Comparison of ENCODE assay signal across 8 mouse cellular contexts in genomic region chr11:83471766-83472165, GRCm38 (mm10). TPM values are rescaled to one million over a fixed set of nuclear protein-coding genes. Genes with fewer than 3 reads are reported as not detected.
DNase-seq lines count a peak whose midpoint lies in the region; ATAC-seq lines count a peak whose summit lies in the region.

No protein-coding gene starts in this region.

- ATAC-seq in hindbrain, embryonic 11.5 days (ENCODE audit: low FRiP score) = no peak
- no peak for ATAC-seq in intestine, embryonic 14.5 days (replicated peaks; ENCODE audit: low FRiP score, low TSS enrichment, low read depth)
- ATAC-seq in midbrain, embryonic 16.5 days = no peak

- H3K27me3 ChIP-seq in hindbrain, embryonic 10.5 days (ENCODE audit: insufficient read depth, poor library complexity, severe bottlenecking) = peaks cover 35% of the 10 kb centered on the region
- H3K27me3 ChIP-seq in hindbrain, embryonic 11.5 days (ENCODE audit: control insufficient read depth, insufficient read depth, low read length) = no peaks in the 10 kb centered on the region; the same call in 1 of the 2 replicates
- peaks cover 27% of the 10 kb centered on the region for H3K27me3 ChIP-seq in embryonic facial prominence, embryonic 10.5 days (replicated peaks; ENCODE audit: low read depth, poor library complexity, severe bottlenecking)
- H3K27me3 ChIP-seq in intestine, embryonic 14.5 days (replicated peaks; ENCODE audit: control insufficient read depth, insufficient read depth, low read length) = no peaks in the 10 kb centered on the region
- no peaks in the 10 kb centered on the region for H3K27me3 ChIP-seq in midbrain, embryonic 16.5 days (ENCODE audit: control insufficient read depth, insufficient read depth, low read depth, low read length)

- WGBS in hindbrain, embryonic 10.5 days = 82% methylated on average over 2 of the region's 2 CpGs
- WGBS in hindbrain, embryonic 11.5 days = 82% methylated on average over 2 of the region's 2 CpGs
- 75% methylated on average over 2 of the region's 2 CpGs for WGBS in embryonic facial prominence, embryonic 10.5 days
- WGBS in intestine, embryonic 14.5 days = 88% methylated on average over 2 of the region's 2 CpGs
- WGBS in midbrain, embryonic 16.5 days = 95% methylated on average over 2 of the region's 2 CpGs

- peak overlapping the region; percentile 97; the same call in 1 of the 2 replicates for H3K4me3 ChIP-seq in hindbrain, embryonic 10.5 days
- no peak overlapping the region for H3K4me3 ChIP-seq in hindbrain, embryonic 11.5 days (ENCODE audit: low read depth, low read length)
- peak overlapping the region; percentile 94 for H3K4me3 ChIP-seq in embryonic facial prominence, embryonic 10.5 days
- H3K4me3 ChIP-seq in intestine, embryonic 14.5 days (ENCODE audit: low read depth, low read length) = no peak overlapping the region; the same call in 1 of the 2 replicates
- H3K4me3 ChIP-seq in midbrain, embryonic 16.5 days (ENCODE audit: low read depth, low read length) = no peak overlapping the region

- no peaks in the 10 kb centered on the region for H3K9me3 ChIP-seq in hindbrain, embryonic 10.5 days
- no peaks in the 10 kb centered on the region for H3K9me3 ChIP-seq in hindbrain, embryonic 11.5 days (ENCODE audit: control insufficient read depth, low read length)
- H3K9me3 ChIP-seq in embryonic facial prominence, embryonic 10.5 days = no peaks in the 10 kb centered on the region
- H3K9me3 ChIP-seq in intestine, embryonic 14.5 days (ENCODE audit: control insufficient read depth, low read length) = no peaks in the 10 kb centered on the region
- H3K9me3 ChIP-seq in midbrain, embryonic 16.5 days (replicated peaks; ENCODE audit: control insufficient read depth, low read length, poor library complexity, severe bottlenecking) = no peaks in the 10 kb centered on the region

- H3K36me3 ChIP-seq in hindbrain, embryonic 10.5 days = peaks cover 16% of the 10 kb centered on the region
- H3K36me3 ChIP-seq in hindbrain, embryonic 11.5 days (ENCODE audit: control insufficient read depth, insufficient read depth, low read length) = no peaks in the 10 kb centered on the region
- peaks cover 10% of the 10 kb centered on the region for H3K36me3 ChIP-seq in embryonic facial prominence, embryonic 10.5 days (replicated peaks)
- peaks cover 10% of the 10 kb centered on the region for H3K36me3 ChIP-seq in intestine, embryonic 14.5 days (ENCODE audit: control insufficient read depth, insufficient read depth, low read length)
- H3K36me3 ChIP-seq in midbrain, embryonic 16.5 days (ENCODE audit: control insufficient read depth, insufficient read depth, low read length) = no peaks in the 10 kb centered on the region

- H3K27ac ChIP-seq in hindbrain, embryonic 10.5 days = peak overlapping the region; percentile 99; the same call in 1 of the 2 replicates
- H3K27ac ChIP-seq in hindbrain, embryonic 11.5 days (ENCODE audit: low read depth, low read length) = no peak overlapping the region
- H3K27ac ChIP-seq in embryonic facial prominence, embryonic 10.5 days (replicated peaks) = peak overlapping the region; percentile 99; the same call in 1 of the 2 replicates
- H3K27ac ChIP-seq in intestine, embryonic 14.5 days (ENCODE audit: low read depth) = no peak overlapping the region
- H3K27ac ChIP-seq in midbrain, embryonic 16.5 days (ENCODE audit: low read length) = no peak overlapping the region

- intact Hi-C loops in gastrocnemius, postnatal 36 days (cut with DNase I) = loop anchor here (2.0 kb wide), 1 partner anchor 31 kb away; no protein-coding TSS in a partner anchor

- no peak overlapping the region; the same call in 1 of the 2 replicates for H3K4me2 ChIP-seq in hindbrain, embryonic 11.5 days (replicated peaks; ENCODE audit: low read depth, low read length)
- peak overlapping the region; percentile 48 for H3K4me2 ChIP-seq in intestine, embryonic 14.5 days (ENCODE audit: low read length)
- H3K4me2 ChIP-seq in midbrain, embryonic 16.5 days (ENCODE audit: low read length) = peak overlapping the region; percentile 65; the same call in 1 of the 2 replicates

- DNase-seq in hindbrain, embryonic 10.5 days (ENCODE audit: low spot score) = no peak
- no peak for DNase-seq in hindbrain, embryonic 11.5 days (ENCODE audit: low spot score)
- no peak for DNase-seq in embryonic facial prominence, embryonic 10.5 days (ENCODE audit: low spot score)
- no peak for DNase-seq in intestine, embryonic 14.5 days (ENCODE audit: low spot score)
- no peak for DNase-seq in gastrocnemius, postnatal 36 days
- no peak for DNase-seq in adrenal gland, adult 2 months
- no peak for DNase-seq in gastrocnemius, adult 18-20 months (ENCODE audit: low spot score)

- no peak overlapping the region for H3K9ac ChIP-seq in hindbrain, embryonic 11.5 days (ENCODE audit: low read depth, low read length)
- no peak overlapping the region for H3K9ac ChIP-seq in intestine, embryonic 14.5 days (ENCODE audit: low read length)
- no peak overlapping the region for H3K9ac ChIP-seq in midbrain, embryonic 16.5 days (ENCODE audit: low read depth, low read length)

- H3K4me1 ChIP-seq in hindbrain, embryonic 10.5 days (replicated peaks) = peaks cover 20% of the 10 kb centered on the region
- H3K4me1 ChIP-seq in hindbrain, embryonic 11.5 days (replicated peaks; ENCODE audit: control insufficient read depth, insufficient read depth, low read length) = no peaks in the 10 kb centered on the region
- peaks cover 22% of the 10 kb centered on the region for H3K4me1 ChIP-seq in embryonic facial prominence, embryonic 10.5 days
- peaks cover 22% of the 10 kb centered on the region for H3K4me1 ChIP-seq in intestine, embryonic 14.5 days (replicated peaks; ENCODE audit: control insufficient read depth, insufficient read depth, low read length)
- H3K4me1 ChIP-seq in midbrain, embryonic 16.5 days (ENCODE audit: control insufficient read depth, insufficient read depth, low read length) = peaks cover 23% of the 10 kb centered on the region

RNA-seq across cellular contexts. Expression of gene Taf15, which starts 1.1 kb away (rescaled TPM):
- polyA plus RNA-seq in hindbrain, embryonic 10.5 days (2016; fragmentation: Nextera tagmentation; extraction: Ambion mirVana) = 9.2 and 11.3 TPM in 2 replicates
- 7.3 and 26.6 TPM in 2 replicates for polyA plus RNA-seq in hindbrain, embryonic 11.5 days (2014; fragmentation: Nextera tagmentation; extraction: Ambion mirVana)
- 12.4 and 12.7 TPM in 2 replicates for polyA plus RNA-seq in embryonic facial prominence, embryonic 10.5 days (2016; fragmentation: Nextera tagmentation; extraction: Ambion mirVana)
- polyA plus RNA-seq in intestine, embryonic 14.5 days (2014; fragmentation: Nextera tagmentation; extraction: Ambion mirVana) = 13.5 and 14.1 TPM in 2 replicates
- 10.9 and 13.0 TPM in 2 replicates for polyA plus RNA-seq in midbrain, embryonic 16.5 days (2015; fragmentation: Nextera tagmentation; extraction: Ambion mirVana)
- total RNA-seq in gastrocnemius, postnatal 36 days (2021) = 10 to 100 TPM; 19.5 to 21.7 TPM
- total RNA-seq in adrenal gland, adult 2 months (2021) = 10 to 100 TPM; 56.8 to 77.7 TPM
- 2.5 and 3.4 TPM in 2 replicates for polyA plus RNA-seq in adrenal gland, adult 2 months (2012; rRNA removed)
- total RNA-seq in gastrocnemius, adult 18-20 months (2021) = 10 to 100 TPM; 18.6 to 21.3 TPM

RNA-seq across cellular contexts. Expression of gene Mmp28, which starts 8.9 kb away (rescaled TPM):
- 1.1 and 1.3 TPM in 2 replicates for polyA plus RNA-seq in hindbrain, embryonic 10.5 days (2016; fragmentation: Nextera tagmentation; extraction: Ambion mirVana)
- polyA plus RNA-seq in hindbrain, embryonic 11.5 days (2014; fragmentation: Nextera tagmentation; extraction: Ambion mirVana) = 2.8 and 3.1 TPM in 2 replicates
- 1.3 and 1.5 TPM in 2 replicates for polyA plus RNA-seq in embryonic facial prominence, embryonic 10.5 days (2016; fragmentation: Nextera tagmentation; extraction: Ambion mirVana)
- 1.2 and 1.5 TPM in 2 replicates for polyA plus RNA-seq in intestine, embryonic 14.5 days (2014; fragmentation: Nextera tagmentation; extraction: Ambion mirVana)
- polyA plus RNA-seq in midbrain, embryonic 16.5 days (2015; fragmentation: Nextera tagmentation; extraction: Ambion mirVana) = 2.6 and 2.7 TPM in 2 replicates
- total RNA-seq in gastrocnemius, postnatal 36 days (2021) = 1 to 10 TPM; 1.6 to 2.0 TPM
- total RNA-seq in adrenal gland, adult 2 months (2021) = 10 to 100 TPM in 1 of 2 experiments, 1 to 10 TPM in 1; 8.7 to 22.6 TPM
- 24.2 and 27.2 TPM in 2 replicates for polyA plus RNA-seq in adrenal gland, adult 2 months (2012; rRNA removed)
- total RNA-seq in gastrocnemius, adult 18-20 months (2021) = 1 to 10 TPM; 1.4 TPM

RNA-seq across cellular contexts. Expression of gene 1700020L24Rik, which starts 34.3 kb away (rescaled TPM):
- polyA plus RNA-seq in hindbrain, embryonic 10.5 days (2016; fragmentation: Nextera tagmentation; extraction: Ambion mirVana) = 0.97 TPM in 1 of 2 replicates, not detected in the other
- polyA plus RNA-seq in hindbrain, embryonic 11.5 days (2014; fragmentation: Nextera tagmentation; extraction: Ambion mirVana) = 0.80 and 0.83 TPM in 2 replicates
- 0.68 TPM in 1 of 2 replicates, not detected in the other for polyA plus RNA-seq in embryonic facial prominence, embryonic 10.5 days (2016; fragmentation: Nextera tagmentation; extraction: Ambion mirVana)
- 1.3 and 1.4 TPM in 2 replicates for polyA plus RNA-seq in intestine, embryonic 14.5 days (2014; fragmentation: Nextera tagmentation; extraction: Ambion mirVana)
- 0.57 and 0.64 TPM in 2 replicates for polyA plus RNA-seq in midbrain, embryonic 16.5 days (2015; fragmentation: Nextera tagmentation; extraction: Ambion mirVana)
- total RNA-seq in gastrocnemius, postnatal 36 days (2021) = not detected
- under 1 TPM in 1 of 2 experiments, not detected in 1; 0.61 TPM for total RNA-seq in adrenal gland, adult 2 months (2021)
- 0.79 and 1.3 TPM in 2 replicates for polyA plus RNA-seq in adrenal gland, adult 2 months (2012; rRNA removed)
- total RNA-seq in gastrocnemius, adult 18-20 months (2021) = not detected

RNA-seq across cellular contexts. Expression of gene Gas2l2, which starts 42.5 kb away (rescaled TPM):
- 0.27 and 0.39 TPM in 2 replicates for polyA plus RNA-seq in hindbrain, embryonic 10.5 days (2016; fragmentation: Nextera tagmentation; extraction: Ambion mirVana)
- 0.19 and 0.43 TPM in 2 replicates for polyA plus RNA-seq in hindbrain, embryonic 11.5 days (2014; fragmentation: Nextera tagmentation; extraction: Ambion mirVana)
- polyA plus RNA-seq in embryonic facial prominence, embryonic 10.5 days (2016; fragmentation: Nextera tagmentation; extraction: Ambion mirVana) = not detected in 2 replicates
- 0.09 TPM in 1 of 2 replicates, not detected in the other for polyA plus RNA-seq in intestine, embryonic 14.5 days (2014; fragmentation: Nextera tagmentation; extraction: Ambion mirVana)
- 0.44 and 0.61 TPM in 2 replicates for polyA plus RNA-seq in midbrain, embryonic 16.5 days (2015; fragmentation: Nextera tagmentation; extraction: Ambion mirVana)
- not detected for total RNA-seq in gastrocnemius, postnatal 36 days (2021)
- not detected for total RNA-seq in adrenal gland, adult 2 months (2021)
- polyA plus RNA-seq in adrenal gland, adult 2 months (2012; rRNA removed) = not detected in 2 replicates
- not detected for total RNA-seq in gastrocnemius, adult 18-20 months (2021)

RNA-seq across cellular contexts. Expression of gene Heatr9, which starts 50.2 kb away (rescaled TPM):
- 0.10 TPM in 1 of 2 replicates, not detected in the other for polyA plus RNA-seq in hindbrain, embryonic 10.5 days (2016; fragmentation: Nextera tagmentation; extraction: Ambion mirVana)
- polyA plus RNA-seq in hindbrain, embryonic 11.5 days (2014; fragmentation: Nextera tagmentation; extraction: Ambion mirVana) = not detected in 2 replicates
- polyA plus RNA-seq in embryonic facial prominence, embryonic 10.5 days (2016; fragmentation: Nextera tagmentation; extraction: Ambion mirVana) = not detected in 2 replicates
- not detected in 2 replicates for polyA plus RNA-seq in intestine, embryonic 14.5 days (2014; fragmentation: Nextera tagmentation; extraction: Ambion mirVana)
- polyA plus RNA-seq in midbrain, embryonic 16.5 days (2015; fragmentation: Nextera tagmentation; extraction: Ambion mirVana) = not detected in 2 replicates
- not detected for total RNA-seq in gastrocnemius, postnatal 36 days (2021)
- not detected for total RNA-seq in adrenal gland, adult 2 months (2021)
- polyA plus RNA-seq in adrenal gland, adult 2 months (2012; rRNA removed) = not detected in 2 replicates
- not detected for total RNA-seq in gastrocnemius, adult 18-20 months (2021)

Comparison
In these comparisons a context has a peak if more than half of its experiments do, and no peak if none do; other contexts are left out.
1. H3K27ac ChIP-seq: peak in hindbrain, embryonic 10.5 days (single experiment) and embryonic facial prominence, embryonic 10.5 days (single experiment); none in hindbrain, embryonic 11.5 days (single experiment), intestine, embryonic 14.5 days (single experiment) and midbrain, embryonic 16.5 days (single experiment).
2. H3K4me3 ChIP-seq: peak in hindbrain, embryonic 10.5 days (single experiment) and embryonic facial prominence, embryonic 10.5 days (single experiment); none in hindbrain, embryonic 11.5 days (single experiment), intestine, embryonic 14.5 days (single experiment) and midbrain, embryonic 16.5 days (single experiment).